Mouse (Mus musculus): ENCODE data around the gene Garnl3. TPM values are rescaled to one million over a fixed set of nuclear protein-coding genes. Genes with fewer than 3 reads are reported as not detected.
"Not testable (repeated sequence)": the region's sequence is repeated elsewhere in the genome, so short reads cannot be mapped to it uniquely, and the experiment has no call there.

The Garnl3 gene
- total RNA-seq, 2 experiments from 2014 or later = 0.34 to 0.69 TPM

GRCm38 (mm10) chr2:33156283-33156781 lies 24.9 kb upstream of the Garnl3 start:
- peak; percentile 84 for DNase-seq (ENCODE audit: low spot score)

GRCm38 (mm10) chr2:33154751-33155372 lies 23.4 kb upstream of the Garnl3 start:
- peak; percentile 85 for DNase-seq (ENCODE audit: low spot score)

- DNase-seq (ENCODE audit: low spot score) = no peak
Measured at GRCm38 (mm10) chr2:33146994-33147393, 15.5 kb upstream of the Garnl3 start.

- no peak for DNase-seq (ENCODE audit: low spot score)
Measured at GRCm38 (mm10) chr2:33143292-33143691, 11.8 kb upstream of the Garnl3 start.

GRCm38 (mm10) chr2:33138491-33138890 lies 7.0 kb upstream of the Garnl3 start:
- no peak for DNase-seq (ENCODE audit: low spot score)

GRCm38 (mm10) chr2:33137731-33138130 lies 6.3 kb upstream of the Garnl3 start:
- no peak for DNase-seq (ENCODE audit: low spot score)

GRCm38 (mm10) chr2:33137244-33137643 lies 5.8 kb upstream of the Garnl3 start:
- DNase-seq (ENCODE audit: low spot score) = no peak

GRCm38 (mm10) chr2:33136366-33136765 lies 4.9 kb upstream of the Garnl3 start:
- no peak for DNase-seq (ENCODE audit: low spot score)

- DNase-seq (ENCODE audit: low spot score) = no peak
Measured at GRCm38 (mm10) chr2:33134766-33135490, 3.5 kb upstream of the Garnl3 start.

GRCm38 (mm10) chr2:33132306-33132705 lies 852 bp upstream of the Garnl3 start:
- no peak for DNase-seq (ENCODE audit: low spot score)

GRCm38 (mm10) chr2:33130526-33131483 lies 649 bp downstream of the Garnl3 start:
- peak; percentile 98 for DNase-seq (ENCODE audit: low spot score)

GRCm38 (mm10) chr2:33130141-33130525 lies 1.3 kb downstream of the Garnl3 start:
- DNase-seq (ENCODE audit: low spot score) = no peak

- peak; percentile 10 for DNase-seq (ENCODE audit: low spot score)
Measured at GRCm38 (mm10) chr2:33129696-33130095, 1.8 kb downstream of the Garnl3 start.

GRCm38 (mm10) chr2:33129005-33129404 lies 2.4 kb downstream of the Garnl3 start:
- DNase-seq (ENCODE audit: low spot score) = no peak

- DNase-seq (ENCODE audit: low spot score) = no peak
Measured at GRCm38 (mm10) chr2:33127271-33127670, 4.2 kb downstream of the Garnl3 start.

GRCm38 (mm10) chr2:33122856-33123255 lies 8.6 kb downstream of the Garnl3 start:
- no peak for DNase-seq (ENCODE audit: low spot score)

- no peak for DNase-seq (ENCODE audit: low spot score)
Measured at GRCm38 (mm10) chr2:33100536-33100935, 30.9 kb downstream of the Garnl3 start.

GRCm38 (mm10) chr2:33097326-33097725 lies 34.1 kb downstream of the Garnl3 start:
- DNase-seq (ENCODE audit: low spot score) = not testable (repeated sequence)

GRCm38 (mm10) chr2:33095221-33095671 lies 36.2 kb downstream of the Garnl3 start:
- no peak for DNase-seq (ENCODE audit: low spot score)

- DNase-seq (ENCODE audit: low spot score) = no peak
Measured at GRCm38 (mm10) chr2:33090620-33091520, 40.6 kb downstream of the Garnl3 start.

- not testable (repeated sequence) for DNase-seq (ENCODE audit: low spot score)
Measured at GRCm38 (mm10) chr2:33090033-33090400, 41.4 kb downstream of the Garnl3 start.

Measured in gastrocnemius, adult 18-20 months (tissue).